Mouse (Mus musculus): Measurements from ENCODE around the gene Il6ra. TPM values are rescaled to one million over a fixed set of nuclear protein-coding genes. Genes with fewer than 3 reads are reported as not detected.
A peak's percentile ranks its signal among the peaks of the same experiment; 100 is the strongest.

Il6ra gene
- polyA plus RNA-seq, 1 experiment from 2014 or later: 3.2 TPM

GRCm38 (mm10) chr3:89883582-89884041 lies 29.4 kb downstream of the Il6ra start:
- Histone ChIP-seq H3K36me3 (no peaks in the 10 kb centered on the region), H3K4me3 (replicated peaks) (no peak overlapping the region), H3K4me1 (0 out of 2 replicates have a peak, but pooled peaks cover 5% of the 10 kb centered on the region), H3K4me2 (no peak overlapping the region), H3K27ac (no peak overlapping the region), H3K27me3 (replicated peaks) (no peaks in the 10 kb centered on the region), H3K9me3 (no peaks in the 10 kb centered on the region), H3K9ac (no peak overlapping the region)
- 72% methylated on average over 4 of the region's 4 CpGs for WGBS
- no peak for ATAC-seq (ENCODE audit: insufficient read depth, low FRiP score, low read depth)

GRCm38 (mm10) chr3:89882556-89883181 lies 30.3 kb downstream of the Il6ra start:
- H3K9me3 ChIP-seq: no peaks in the 10 kb centered on the region
- no peak overlapping the region for H3K9ac ChIP-seq
- no peak overlapping the region for H3K4me3 ChIP-seq (replicated peaks)
- H3K4me1 ChIP-seq: 0 out of 2 replicates have a peak, but pooled peaks cover 5% of the 10 kb centered on the region
- no peaks in the 10 kb centered on the region for H3K36me3 ChIP-seq
- H3K27ac ChIP-seq: no peak overlapping the region
- H3K27me3 ChIP-seq (replicated peaks): no peaks in the 10 kb centered on the region
- no peak overlapping the region for H3K4me2 ChIP-seq
- 79% methylated on average over 8 of the region's 8 CpGs for WGBS
- ATAC-seq (ENCODE audit: insufficient read depth, low FRiP score, low read depth): no peak

- peak; percentile 68; the same call in 1 of the 2 replicates for ATAC-seq (ENCODE audit: insufficient read depth, low FRiP score, low read depth)
- H3K4me3 ChIP-seq (replicated peaks): no peak overlapping the region
- no peaks in the 10 kb centered on the region for H3K36me3 ChIP-seq
- no peak overlapping the region for H3K4me2 ChIP-seq
- H3K9ac ChIP-seq: no peak overlapping the region
- WGBS: 68% methylated on average over 5 of the region's 5 CpGs
- H3K4me1 ChIP-seq: no peaks in the 10 kb centered on the region
- H3K27ac ChIP-seq: peak overlapping the region; percentile 36; the same call in 1 of the 2 replicates
- no peaks in the 10 kb centered on the region for H3K9me3 ChIP-seq
- no peaks in the 10 kb centered on the region for H3K27me3 ChIP-seq (replicated peaks)
Measured at GRCm38 (mm10) chr3:89880036-89880851, 32.8 kb downstream of the Il6ra start.

GRCm38 (mm10) chr3:89879326-89879725 lies 33.7 kb downstream of the Il6ra start:
- Histone ChIP-seq H3K4me1 (no peaks in the 10 kb centered on the region), H3K27me3 (replicated peaks) (no peaks in the 10 kb centered on the region), H3K4me3 (replicated peaks) (no peak overlapping the region), H3K9ac (no peak overlapping the region), H3K27ac (no peak overlapping the region), H3K36me3 (no peaks in the 10 kb centered on the region), H3K9me3 (no peaks in the 10 kb centered on the region), H3K4me2 (no peak overlapping the region)
- 66% methylated on average over 3 of the region's 3 CpGs for whole genome bisulfite sequencing
- ATAC-seq (ENCODE audit: insufficient read depth, low FRiP score, low read depth): no peak

- Histone ChIP-seq H3K9ac (no peak overlapping the region), H3K9me3 (no peaks in the 10 kb centered on the region), H3K27me3 (replicated peaks) (no peaks in the 10 kb centered on the region), H3K4me1 (no peaks in the 10 kb centered on the region), H3K27ac (no peak overlapping the region), H3K36me3 (no peaks in the 10 kb centered on the region), H3K4me3 (replicated peaks) (no peak overlapping the region), H3K4me2 (no peak overlapping the region)
- no peak for ATAC-seq (ENCODE audit: insufficient read depth, low FRiP score, low read depth)
- whole genome bisulfite sequencing: 45% methylated on average over 3 of the region's 3 CpGs
Measured at GRCm38 (mm10) chr3:89878456-89878855, 34.5 kb downstream of the Il6ra start.

DNA sequence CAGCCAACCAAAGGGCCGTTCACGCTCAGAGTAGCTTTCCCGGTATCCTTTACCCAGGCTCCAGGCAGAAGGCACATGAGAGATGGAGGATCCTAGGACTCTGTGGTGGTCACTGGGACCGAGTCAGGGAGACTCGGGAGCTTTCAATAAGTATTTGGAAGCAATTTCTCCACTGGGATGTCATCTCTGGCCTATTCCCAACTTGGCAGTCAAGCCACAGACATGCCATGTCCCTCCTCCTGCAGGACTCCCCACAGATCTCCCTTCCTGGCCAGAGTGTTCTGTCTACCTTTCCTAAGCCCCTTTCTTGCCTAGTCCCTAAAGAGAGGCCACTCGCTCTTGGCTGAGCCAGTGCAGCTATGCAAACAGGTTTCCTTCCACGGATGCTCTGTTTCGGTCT lies 35.9 kb downstream of the Il6ra start:
- Histone ChIP-seq H3K36me3 (no peaks in the 10 kb centered on the region), H3K9ac (no peak overlapping the region), H3K4me3 (replicated peaks) (no peak overlapping the region), H3K27ac (no peak overlapping the region), H3K4me1 (0 out of 2 replicates have a peak, but pooled peaks cover 6% of the 10 kb centered on the region), H3K9me3 (no peaks in the 10 kb centered on the region), H3K27me3 (replicated peaks) (no peaks in the 10 kb centered on the region), H3K4me2 (no peak overlapping the region)
- WGBS: 80% methylated on average over 8 of the region's 8 CpGs
- no peak for ATAC-seq (ENCODE audit: insufficient read depth, low FRiP score, low read depth)

- Histone ChIP-seq H3K36me3 (no peaks in the 10 kb centered on the region), H3K9ac (no peak overlapping the region), H3K4me1 (0 out of 2 replicates have a peak, but pooled peaks cover 7% of the 10 kb centered on the region), H3K4me3 (replicated peaks) (no peak overlapping the region), H3K27me3 (replicated peaks) (no peaks in the 10 kb centered on the region), H3K27ac (no peak overlapping the region), H3K4me2 (no peak overlapping the region), H3K9me3 (no peaks in the 10 kb centered on the region)
- ATAC-seq (ENCODE audit: insufficient read depth, low FRiP score, low read depth): no peak
- 69% methylated on average over 4 of the region's 4 CpGs for WGBS
Measured at GRCm38 (mm10) chr3:89876469-89876868, 36.5 kb downstream of the Il6ra start.

DNA sequence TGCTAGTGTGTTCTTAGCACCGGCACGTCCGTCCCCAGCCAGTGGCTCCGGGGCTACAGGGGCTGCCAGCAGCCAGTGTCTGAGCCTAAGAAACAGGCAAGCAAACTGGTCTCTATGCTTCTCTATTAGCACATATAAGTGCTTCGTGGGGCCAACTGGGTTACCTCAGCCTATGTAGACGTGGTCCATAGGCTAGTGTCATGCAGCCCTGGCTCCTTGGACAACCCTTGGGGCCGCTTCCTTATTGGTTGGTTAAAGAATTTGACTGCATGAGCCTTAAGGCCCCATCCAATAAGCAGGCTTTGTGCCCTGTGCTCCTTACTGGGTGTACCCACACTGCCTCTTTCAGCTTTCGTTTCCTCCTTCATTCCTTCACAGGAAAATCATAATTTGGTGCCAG lies 37.2 kb downstream of the Il6ra start:
- H3K9me3 ChIP-seq: no peaks in the 10 kb centered on the region
- H3K27me3 ChIP-seq (replicated peaks): no peaks in the 10 kb centered on the region
- H3K4me1 ChIP-seq: peaks cover 12% of the 10 kb centered on the region
- WGBS: 86% methylated on average over 8 of the region's 8 CpGs
- no peak overlapping the region for H3K9ac ChIP-seq
- no peaks in the 10 kb centered on the region for H3K36me3 ChIP-seq
- no peak overlapping the region; the same call in 1 of the 2 replicates for H3K27ac ChIP-seq
- H3K4me3 ChIP-seq (replicated peaks): no peak overlapping the region
- ATAC-seq (ENCODE audit: insufficient read depth, low FRiP score, low read depth): no peak
- H3K4me2 ChIP-seq: no peak overlapping the region

DNA sequence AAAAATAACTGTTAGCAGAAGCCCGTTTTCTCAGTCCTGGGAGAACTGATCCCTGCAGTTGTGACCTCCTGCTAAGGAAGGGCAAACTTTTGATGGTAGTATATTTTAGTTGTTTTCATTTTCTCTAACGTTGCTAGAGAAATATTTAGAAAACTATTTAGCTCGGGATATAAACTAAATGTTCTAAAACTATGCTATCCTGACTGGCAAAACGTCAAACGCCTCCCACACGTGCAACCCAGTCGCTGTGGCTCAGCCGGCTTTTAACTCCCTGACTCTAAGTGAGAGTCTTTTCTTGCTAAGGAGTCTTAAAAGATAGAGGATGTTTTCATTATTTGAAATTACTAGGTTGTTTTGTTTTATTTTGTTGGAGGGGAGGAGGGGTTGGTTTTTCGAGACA lies 38.0 kb downstream of the Il6ra start:
- H3K4me3 ChIP-seq (replicated peaks): no peak overlapping the region
- no peak overlapping the region for H3K4me2 ChIP-seq
- H3K27me3 ChIP-seq (replicated peaks): no peaks in the 10 kb centered on the region
- H3K36me3 ChIP-seq: no peaks in the 10 kb centered on the region
- H3K4me1 ChIP-seq: peaks cover 20% of the 10 kb centered on the region
- H3K9ac ChIP-seq: no peak overlapping the region
- H3K9me3 ChIP-seq: no peaks in the 10 kb centered on the region
- H3K27ac ChIP-seq: peak overlapping the region; percentile 66; the same call in 1 of the 2 replicates
- 49% methylated on average over 9 of the region's 9 CpGs for WGBS
- ATAC-seq (ENCODE audit: insufficient read depth, low FRiP score, low read depth): no peak

GRCm38 (mm10) chr3:89874076-89874475 lies 38.9 kb downstream of the Il6ra start:
- ATAC-seq (ENCODE audit: insufficient read depth, low FRiP score, low read depth): no peak
- no peak overlapping the region for H3K27ac ChIP-seq
- WGBS: 90% methylated on average over 5 of the region's 5 CpGs

GRCm38 (mm10) chr3:89872684-89873083 lies 40.3 kb downstream of the Il6ra start:
- Histone ChIP-seq H3K4me3 (replicated peaks) (no peak overlapping the region), H3K36me3 (no peaks in the 10 kb centered on the region), H3K27me3 (replicated peaks) (no peaks in the 10 kb centered on the region), H3K9ac (no peak overlapping the region), H3K4me2 (no peak overlapping the region), H3K4me1 (peaks cover 33% of the 10 kb centered on the region), H3K9me3 (no peaks in the 10 kb centered on the region), H3K27ac (peak overlapping the region; percentile 72; the same call in 1 of the 2 replicates)
- ATAC-seq (ENCODE audit: insufficient read depth, low FRiP score, low read depth): no peak
- WGBS: 31% methylated on average over 6 of the region's 6 CpGs

More at GRCm38 (mm10) chr3:89874076-89874475, 38.9 kb downstream of the Il6ra start:
- no peak overlapping the region for H3K4me2 ChIP-seq
- H3K4me3 ChIP-seq (replicated peaks): no peak overlapping the region
- H3K27me3 ChIP-seq (replicated peaks): no peaks in the 10 kb centered on the region
- H3K4me1 ChIP-seq: peaks cover 24% of the 10 kb centered on the region
- H3K9me3 ChIP-seq: no peaks in the 10 kb centered on the region
- no peaks in the 10 kb centered on the region for H3K36me3 ChIP-seq
- no peak overlapping the region for H3K9ac ChIP-seq

GRCm38 (mm10) chr3:89872209-89872608 lies 40.8 kb downstream of the Il6ra start:
- Histone ChIP-seq H3K4me1 (peaks cover 33% of the 10 kb centered on the region), H3K4me3 (replicated peaks) (no peak overlapping the region), H3K9me3 (no peaks in the 10 kb centered on the region), H3K27ac (peak overlapping the region; percentile 72), H3K36me3 (no peaks in the 10 kb centered on the region), H3K9ac (no peak overlapping the region), H3K27me3 (replicated peaks) (no peaks in the 10 kb centered on the region), H3K4me2 (no peak overlapping the region)
- 54% methylated on average over 7 of the region's 7 CpGs for WGBS
- peak; percentile 63 for ATAC-seq (ENCODE audit: insufficient read depth, low FRiP score, low read depth)
